Mouse (Mus musculus) lung, postnatal 0 days (tissue): ENCODE data around the gene Zfand3.

Experiments used
- CTCF ChIP-seq: IDR thresholded peaks from 2 replicates; pipeline ENCODE4 v1.5.1; 2016; ENCODE audit warnings: antibody characterized with exemption, mild to moderate bottlenecking
- EP300 ChIP-seq: IDR thresholded peaks from 2 replicates; pipeline ENCODE4 v1.6.1; 2016; ENCODE audit warnings: antibody characterized with exemption, mild to moderate bottlenecking, control low read depth

DNA sequence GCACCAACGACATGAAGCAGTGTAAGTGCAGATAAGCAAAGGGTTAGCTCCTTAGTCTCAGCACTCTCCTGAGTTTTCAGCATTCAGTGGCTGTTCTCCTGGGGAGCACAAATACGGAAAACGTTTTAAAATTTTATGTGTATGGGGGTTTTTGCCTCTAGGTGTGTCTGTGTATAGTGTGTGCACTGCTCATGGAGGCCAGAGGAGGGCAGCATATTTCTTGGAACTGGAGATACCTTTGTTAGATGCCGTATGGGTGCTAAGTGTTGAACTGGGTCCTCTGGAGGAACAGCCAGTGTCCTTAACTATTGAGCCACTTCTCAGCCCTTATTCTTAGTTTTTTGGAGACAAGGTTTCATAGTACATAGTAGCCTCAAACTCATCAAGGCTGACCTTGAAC lies 10.1 kb downstream of the Zfand3 start:
- TF ChIP-seq CTCF (peak; percentile 35), EP300 (no peak)
